Mouse (Mus musculus) heart, embryonic 14.5 days (tissue): ENCODE data around the gene Pan3. TPM values are rescaled to one million over a fixed set of nuclear protein-coding genes. Genes with fewer than 3 reads are reported as not detected.

Experiments used
- ATAC-seq: fragments of 200-750 bp; cut with Nextera tagmentation; 2 replicates; pipeline ENCODE4 v1.8.0; 2017; ENCODE audit warnings: low read depth, moderate TSS enrichment; ENCODE audit not compliant: insufficient number of reproducible peaks, insufficient read depth, low FRiP score
- H3K27ac ChIP-seq, 2 experiments: fragments of 200-500 bp in 1 of 2; fragments of 300-500 bp in 1 of 2; sonication (generic) in 1 of 2; replicated peaks in 1 of 2; 2 replicates each; pipeline ENCODE4 v1.5.1; 2012 to 2014; ENCODE audit warnings: low read depth in 2 of 2, low read length in 2 of 2, control low read depth in 1 of 2, mild to moderate bottlenecking in 1 of 2, mixed read lengths in 1 of 2; ENCODE audit not compliant: control insufficient read depth in 1 of 2, insufficient read depth in 1 of 2
- H3K27me3 ChIP-seq: fragments of 300-500 bp; sonication (generic); 2 replicates; pipeline ENCODE4 v1.6.1; 2014; ENCODE audit warnings: mild to moderate bottlenecking, low read length, control low read depth; ENCODE audit not compliant: control insufficient read depth, insufficient read depth
- H3K36me3 ChIP-seq: fragments of 300-500 bp; sonication (generic); 2 replicates; pipeline ENCODE4 v1.6.1; 2014; ENCODE audit warnings: mild to moderate bottlenecking, control low read depth, low read length, mixed read lengths; ENCODE audit not compliant: control insufficient read depth, insufficient read depth
- H3K4me1 ChIP-seq, 2 experiments: fragments of 200-500 bp in 1 of 2; fragments of 300-500 bp in 1 of 2; sonication (generic) in 1 of 2; 2 replicates each; pipeline ENCODE4 v1.6.1; 2012 to 2014; ENCODE audit warnings: low read length in 2 of 2, control low read depth in 1 of 2, mixed read lengths in 1 of 2; ENCODE audit not compliant: control insufficient read depth in 2 of 2, insufficient read depth in 2 of 2
- H3K4me2 ChIP-seq: fragments of 300-500 bp; sonication (generic); 2 replicates; pipeline ENCODE4 v1.6.1; 2014; ENCODE audit warnings: mild to moderate bottlenecking, low read length
- H3K4me3 ChIP-seq, 2 experiments: fragments of 200-500 bp in 1 of 2; fragments of 300-500 bp in 1 of 2; sonication (generic) in 1 of 2; 2 replicates each; pipeline ENCODE4 v1.5.1; 2012 to 2014; ENCODE audit warnings: low read length in 2 of 2, mild to moderate bottlenecking in 2 of 2, control low read depth in 1 of 2, low read depth in 1 of 2, moderate library complexity in 1 of 2; ENCODE audit not compliant: control insufficient read depth in 1 of 2, insufficient read depth in 1 of 2
- H3K9ac ChIP-seq: fragments of 300-500 bp; sonication (generic); 2 replicates; pipeline ENCODE4 v1.6.1; 2014; ENCODE audit warnings: mild to moderate bottlenecking, low read length
- H3K9me3 ChIP-seq: fragments of 300-500 bp; sonication (generic); 2 replicates; pipeline ENCODE4 v1.6.1; 2016; ENCODE audit warnings: low read length, control low read depth; ENCODE audit not compliant: control insufficient read depth
- WGBS: fragments of 180-500 bp; shearing (Covaris S2); extraction: QIAGEN DNeasy Blood & Tissue Kit; methylation state at CpG from one replicate; pipeline ENCODE4 v1.1.7; 2014; 5-methylcytosine and 5-hydroxymethylcytosine counted together
- polyA plus RNA-seq: library from polyadenylated mRNA; unstranded; fragments of >200 nt; fragmentation: Nextera tagmentation; extraction: Ambion mirVana; gene quantifications from 2 replicates; pipeline ENCODE4 v1.2.1, GENCODE M21; 2014

Pan3 gene
- polyA plus RNA-seq, 1 experiment from 2014 or later = 55.8 TPM

DNA sequence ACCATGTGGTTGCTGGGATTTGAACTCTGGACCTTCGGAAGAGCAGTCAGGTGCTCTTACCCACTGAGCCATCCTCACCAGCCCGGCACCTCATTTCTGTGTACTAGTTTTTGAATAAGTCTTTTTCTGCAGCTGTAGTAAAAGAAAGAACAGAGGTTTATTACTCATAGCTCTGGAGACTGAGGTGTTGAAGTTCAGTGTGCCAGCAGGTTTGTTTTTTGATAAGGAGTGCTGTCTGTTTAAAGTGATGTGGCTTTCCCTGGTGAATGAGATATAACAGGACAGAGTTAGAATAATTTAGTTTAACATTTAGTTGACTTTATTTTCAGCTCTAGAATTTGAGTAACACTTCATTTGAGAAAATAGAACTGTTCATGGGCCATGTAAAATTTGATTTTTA lies 14.8 kb downstream of the Pan3 start:
- H3K4me1 ChIP-seq = peaks cover 14 to 49% of the 10 kb centered on the region in 2 experiments
- H3K9ac ChIP-seq = no peak overlapping the region
- no peaks in the 10 kb centered on the region for H3K9me3 ChIP-seq
- no peak for ATAC-seq
- no peak overlapping the region for H3K4me2 ChIP-seq
- H3K36me3 ChIP-seq = no peaks in the 10 kb centered on the region
- 67% methylated on average over 2 of the region's 2 CpGs for WGBS
- H3K27me3 ChIP-seq = no peaks in the 10 kb centered on the region
- H3K4me3 ChIP-seq = no peak overlapping the region
- no peak overlapping the region for H3K27ac ChIP-seq

DNA sequence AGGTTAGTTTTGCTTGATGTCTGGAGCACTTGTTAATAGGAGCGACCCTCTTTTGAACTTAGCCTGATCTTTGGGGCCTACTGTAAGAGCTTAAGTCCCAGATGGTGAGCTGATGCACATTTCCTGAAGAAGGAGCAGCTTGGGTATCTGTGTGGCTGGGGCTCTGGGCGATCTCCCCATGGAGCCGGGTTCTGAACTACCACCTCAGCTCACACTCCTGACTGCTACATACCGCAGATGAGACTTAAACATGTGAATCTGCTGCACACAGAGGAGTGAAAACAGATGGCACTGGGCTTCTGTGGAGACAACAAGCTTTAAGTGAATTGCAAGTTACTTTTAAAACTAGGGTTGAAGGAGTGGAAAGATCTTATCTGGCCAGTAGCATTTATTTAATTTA lies 15.3 kb downstream of the Pan3 start:
- WGBS = 71% methylated on average over 4 of the region's 4 CpGs
- Histone ChIP-seq H3K9ac (no peak overlapping the region), H3K27ac (no peak overlapping the region), H3K9me3 (no peaks in the 10 kb centered on the region), H3K4me3 (no peak overlapping the region), H3K4me1 (peaks cover 14 to 49% of the 10 kb centered on the region in 2 experiments), H3K4me2 (no peak overlapping the region), H3K27me3 (no peaks in the 10 kb centered on the region), H3K36me3 (no peaks in the 10 kb centered on the region)
- no peak for ATAC-seq

DNA sequence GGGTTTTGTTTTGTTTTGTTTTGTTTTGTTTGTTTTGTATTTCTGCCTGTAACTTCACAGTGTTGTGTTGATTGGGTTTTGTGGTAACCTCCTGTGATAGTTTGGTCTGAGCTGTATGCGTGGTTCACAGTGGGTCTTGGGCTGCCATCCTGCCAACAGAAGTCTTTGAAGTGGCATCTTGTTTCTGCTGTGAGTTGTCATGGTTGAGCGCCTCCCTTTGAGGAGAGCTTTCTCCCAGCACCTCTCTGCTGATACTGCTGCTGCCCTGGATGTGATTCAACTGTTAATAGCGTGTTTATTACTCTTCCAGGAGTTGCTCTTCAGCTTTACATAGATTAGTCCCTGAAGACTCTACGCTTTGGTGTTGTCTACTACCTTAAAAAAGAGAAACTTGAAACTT lies 18.6 kb downstream of the Pan3 start:
- no peak overlapping the region for H3K4me3 ChIP-seq
- no peak overlapping the region for H3K9ac ChIP-seq
- H3K4me1 ChIP-seq = peaks cover 10 to 34% of the 10 kb centered on the region in 2 experiments
- peaks cover 20% of the 10 kb centered on the region for H3K36me3 ChIP-seq
- H3K9me3 ChIP-seq = no peaks in the 10 kb centered on the region
- H3K27ac ChIP-seq = no peak overlapping the region
- 62% methylated on average over 4 of the region's 4 CpGs for WGBS
- H3K4me2 ChIP-seq = no peak overlapping the region
- no peak for ATAC-seq
- no peaks in the 10 kb centered on the region for H3K27me3 ChIP-seq

DNA sequence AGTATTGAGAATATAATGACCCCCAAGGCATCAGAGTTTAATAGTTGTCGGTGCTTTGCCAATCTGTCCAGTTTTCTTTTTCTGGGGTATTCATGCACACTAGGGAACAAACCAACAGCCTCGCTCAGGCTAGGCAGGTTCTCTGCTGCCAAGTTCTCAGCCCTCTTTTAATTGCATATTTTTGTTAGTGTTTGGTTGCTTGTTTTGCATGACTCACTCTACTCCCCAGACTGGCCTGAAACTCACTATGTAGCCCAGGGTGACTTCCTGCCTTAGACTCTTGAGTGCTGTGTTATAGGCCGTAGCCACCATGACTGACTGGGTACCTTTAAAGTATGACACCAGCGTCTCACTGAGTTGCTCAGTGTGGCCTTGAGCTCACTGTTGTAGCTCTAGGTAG lies 19.0 kb downstream of the Pan3 start:
- Histone ChIP-seq H3K9me3 (no peaks in the 10 kb centered on the region), H3K27me3 (no peaks in the 10 kb centered on the region), H3K9ac (no peak overlapping the region), H3K36me3 (peaks cover 20% of the 10 kb centered on the region), H3K4me1 (peaks cover 10 to 34% of the 10 kb centered on the region in 2 experiments), H3K4me3 (no peak overlapping the region), H3K4me2 (no peak overlapping the region), H3K27ac (no peak overlapping the region)
- 80% methylated on average over 4 of the region's 4 CpGs for WGBS
- ATAC-seq = no peak

DNA sequence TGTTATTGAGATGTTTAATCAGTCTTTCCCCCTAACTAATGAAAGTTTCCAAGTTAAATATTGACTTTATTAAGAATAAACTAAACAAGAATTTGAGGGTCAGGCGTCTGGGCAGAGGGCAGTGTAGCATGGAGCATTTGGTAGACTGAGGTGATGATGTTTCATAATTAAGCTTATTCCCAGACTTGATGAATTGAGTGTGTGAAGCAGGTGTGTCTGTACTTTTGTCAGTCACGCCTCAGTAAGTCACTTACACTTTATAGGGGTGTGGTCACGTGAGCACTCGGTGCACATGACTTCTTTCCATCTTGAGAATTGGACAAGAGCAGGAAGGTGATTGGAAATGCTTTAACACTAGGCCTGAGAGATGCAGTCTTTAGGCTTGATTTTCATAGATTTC lies 26.5 kb downstream of the Pan3 start:
- no peaks in the 10 kb centered on the region for H3K9me3 ChIP-seq
- H3K27me3 ChIP-seq = no peaks in the 10 kb centered on the region
- no peak for ATAC-seq
- no peak overlapping the region for H3K9ac ChIP-seq
- no peak overlapping the region for H3K27ac ChIP-seq
- peaks cover 43% of the 10 kb centered on the region for H3K36me3 ChIP-seq
- no peak overlapping the region for H3K4me3 ChIP-seq
- WGBS = 81% methylated on average over 4 of the region's 4 CpGs
- H3K4me2 ChIP-seq = no peak overlapping the region
- peaks cover 0 to 11% of the 10 kb centered on the region in 2 experiments for H3K4me1 ChIP-seq

DNA sequence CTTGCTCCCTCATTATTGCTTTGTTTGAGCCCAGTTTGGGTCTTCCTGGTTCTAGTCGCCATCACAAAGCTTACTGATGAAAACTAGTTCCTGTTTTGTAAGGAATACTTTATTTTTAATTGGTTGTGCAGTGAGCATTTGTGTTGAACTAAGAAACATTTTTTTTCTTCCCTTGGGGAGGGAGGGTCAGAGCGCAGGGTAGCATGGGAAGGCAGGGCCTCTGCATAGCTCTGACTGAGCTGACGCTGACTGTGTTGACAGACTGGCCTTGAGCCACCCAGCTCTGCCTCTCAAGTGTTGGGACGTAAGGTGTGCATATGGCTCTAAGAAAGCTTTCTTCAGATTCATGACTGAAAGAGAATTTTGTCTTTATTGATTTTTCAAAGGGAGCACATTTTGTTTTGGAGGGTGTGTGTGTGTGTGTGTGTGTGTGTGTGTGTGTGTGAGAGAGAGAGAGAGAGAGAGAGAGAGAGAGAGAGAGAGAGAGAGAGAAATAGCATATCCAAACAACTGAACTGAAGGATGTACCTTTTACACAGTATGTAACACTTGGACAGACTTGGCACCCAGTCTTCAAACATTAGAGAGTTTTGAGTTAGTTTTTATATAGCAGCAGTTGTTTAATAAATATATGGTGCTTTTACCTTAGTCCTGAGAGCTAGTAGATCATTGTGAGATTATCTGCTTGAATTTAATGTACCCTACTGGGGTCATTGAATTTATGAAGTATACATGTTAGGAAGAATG lies 30.0 kb downstream of the Pan3 start:
- no peak overlapping the region for H3K4me2 ChIP-seq
- H3K9ac ChIP-seq = no peak overlapping the region; the same call in 1 of the 2 replicates
- H3K27ac ChIP-seq = peak overlapping the region; percentile 12 to 14; a peak in 1 of 4 replicates
- no peaks in the 10 kb centered on the region for H3K27me3 ChIP-seq
- 22% methylated on average over 4 of the region's 4 CpGs for WGBS
- H3K9me3 ChIP-seq = no peaks in the 10 kb centered on the region
- peaks cover 0 to 15% of the 10 kb centered on the region in 2 experiments for H3K4me1 ChIP-seq
- peak; percentile 66; the same call in 1 of the 2 replicates for ATAC-seq
- no peak overlapping the region for H3K4me3 ChIP-seq
- H3K36me3 ChIP-seq = peaks cover 26% of the 10 kb centered on the region

DNA sequence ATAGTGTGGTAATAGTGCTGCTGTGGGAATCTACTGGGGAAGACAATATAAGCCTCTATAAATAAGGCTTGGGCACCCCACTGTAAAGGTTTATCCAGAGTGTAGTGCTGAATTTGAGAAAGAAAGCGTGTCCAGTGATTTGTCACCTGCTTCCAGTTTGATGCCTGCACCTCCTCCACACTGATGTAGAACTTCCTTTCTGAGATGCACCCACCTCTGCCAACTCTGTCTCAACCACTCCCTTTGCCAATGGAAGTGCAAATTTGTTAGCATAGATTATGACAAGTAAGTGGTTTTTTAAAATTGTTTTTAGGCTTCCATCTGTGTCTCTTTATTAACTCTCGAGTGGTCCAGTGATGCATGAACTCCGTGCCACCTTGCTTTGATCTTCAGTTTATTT lies 33.3 kb downstream of the Pan3 start:
- H3K9me3 ChIP-seq = no peaks in the 10 kb centered on the region
- no peak overlapping the region for H3K27ac ChIP-seq
- no peak overlapping the region for H3K9ac ChIP-seq
- peaks cover 18% of the 10 kb centered on the region for H3K36me3 ChIP-seq
- 83% methylated on average over 3 of the region's 3 CpGs for WGBS
- no peak overlapping the region for H3K4me2 ChIP-seq
- peaks cover 0 to 15% of the 10 kb centered on the region in 2 experiments for H3K4me1 ChIP-seq
- no peak overlapping the region for H3K4me3 ChIP-seq
- no peak for ATAC-seq
- H3K27me3 ChIP-seq = no peaks in the 10 kb centered on the region

DNA sequence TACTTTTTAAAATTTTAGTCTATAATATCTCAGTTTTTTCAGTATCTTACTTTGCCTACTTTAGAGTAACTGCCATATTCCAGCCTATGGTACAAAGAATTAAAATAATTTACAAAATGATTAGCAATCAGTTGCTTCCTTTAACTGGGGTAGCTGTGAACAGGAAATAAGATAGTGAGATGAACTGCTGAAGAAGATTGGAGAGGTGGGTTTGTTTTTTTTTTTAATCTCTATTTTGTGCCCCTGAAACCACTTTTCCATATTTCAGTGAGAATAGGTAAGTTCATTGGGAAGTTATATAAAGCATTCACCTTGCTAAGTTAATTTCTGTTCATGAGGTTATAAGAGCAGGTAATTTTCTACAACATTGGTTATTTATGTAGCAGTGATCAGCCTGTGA lies 36.4 kb downstream of the Pan3 start:
- Histone ChIP-seq H3K9me3 (no peaks in the 10 kb centered on the region), H3K9ac (no peak overlapping the region), H3K4me2 (no peak overlapping the region), H3K4me3 (no peak overlapping the region), H3K36me3 (peaks cover 24% of the 10 kb centered on the region), H3K4me1 (0 out of 4 replicates have a peak, but pooled peaks cover 0 to 4% of the 10 kb centered on the region in 2 experiments), H3K27ac (no peak overlapping the region), H3K27me3 (no peaks in the 10 kb centered on the region)
- ATAC-seq = no peak
